Mouse (Mus musculus) MEL (cell line): ENCODE data around the gene Ppp1r8.

ENCODE experiments used
- CTCF ChIP-seq, 3 experiments: IDR thresholded peaks in 2 of 3; conservative IDR thresholded peaks in 1 of 3; 2 replicates each; pipeline ENCODE4 v1.5.1; 2011 to 2012; ENCODE audit warnings: low read length in 3 of 3, low read depth in 2 of 3, mild to moderate bottlenecking in 2 of 3, improper control_type of control experiment in 1 of 3, inconsistent platforms in 1 of 3, mixed read lengths in 1 of 3, moderate library complexity in 1 of 3; ENCODE audit not compliant: control insufficient read depth in 1 of 3, insufficient read depth in 1 of 3, poor library complexity in 1 of 3, severe bottlenecking in 1 of 3
- E2F4 ChIP-seq: IDR thresholded peaks from 2 replicates; pipeline ENCODE4 v1.6.1; 2011; ENCODE audit warnings: low read depth, low read length, improper control_type of control experiment, borderline replicate concordance
- ELF1 ChIP-seq: IDR thresholded peaks from 2 replicates; pipeline ENCODE4 v1.6.1; 2014; ENCODE audit warnings: low read depth, mild to moderate bottlenecking, inconsistent platforms, low read length, improper control_type of control experiment, moderate library complexity
- EP300 ChIP-seq, 2 experiments: IDR thresholded peaks; 2 replicates each; pipeline ENCODE4 v1.6.1; 2011; ENCODE audit warnings: improper control_type of control experiment in 2 of 2, low read length in 2 of 2, low read depth in 1 of 2, mild to moderate bottlenecking in 1 of 2
- ETS1 ChIP-seq: IDR thresholded peaks from 2 replicates; pipeline ENCODE4 v1.6.1; 2012; ENCODE audit warnings: low read depth, mild to moderate bottlenecking, inconsistent platforms, low read length, improper control_type of control experiment, moderate library complexity
- GABPA ChIP-seq: IDR thresholded peaks from 2 replicates; pipeline ENCODE4 v1.6.1; 2012; ENCODE audit warnings: low read depth, mild to moderate bottlenecking, inconsistent platforms, low read length, improper control_type of control experiment, moderate library complexity
- GATA1 ChIP-seq: IDR thresholded peaks from 2 replicates; pipeline ENCODE4 v1.6.1; 2011; ENCODE audit warnings: low read depth, low read length, improper control_type of control experiment
- NRF1 ChIP-seq: IDR thresholded peaks from 2 replicates; pipeline ENCODE4 v1.6.1; 2014; ENCODE audit warnings: low read depth, mild to moderate bottlenecking, inconsistent platforms, low read length, improper control_type of control experiment, moderate library complexity; ENCODE audit not compliant: poor library complexity, insufficient read depth, severe bottlenecking
- POLR2A ChIP-seq, 2 experiments: IDR thresholded peaks; 2 replicates each; pipeline ENCODE4 v1.6.1; 2011 to 2012; ENCODE audit warnings: low read length in 2 of 2, mild to moderate bottlenecking in 2 of 2, control low read depth in 1 of 2, improper control_type of control experiment in 1 of 2, low read depth in 1 of 2, moderate library complexity in 1 of 2; ENCODE audit not compliant: control insufficient read depth in 1 of 2, insufficient read depth in 1 of 2, poor library complexity in 1 of 2
- RCOR1 ChIP-seq: IDR thresholded peaks from 2 replicates; pipeline ENCODE4 v1.6.1; 2012; ENCODE audit warnings: low read depth, mild to moderate bottlenecking, inconsistent platforms, low read length, improper control_type of control experiment
- SMC3 ChIP-seq: IDR thresholded peaks from 2 replicates; pipeline ENCODE4 v1.6.1; 2011; ENCODE audit warnings: low read depth, low read length, improper control_type of control experiment
- TAL1 ChIP-seq: IDR thresholded peaks from 2 replicates; pipeline ENCODE4 v1.6.1; 2012; ENCODE audit warnings: mild to moderate bottlenecking, inconsistent platforms, low read length, moderate library complexity, mixed read lengths
- UBTF ChIP-seq: IDR thresholded peaks from 2 replicates; pipeline ENCODE4 v1.6.1; 2012; ENCODE audit warnings: low read depth, mild to moderate bottlenecking, inconsistent platforms, low read length, improper control_type of control experiment, moderate library complexity, borderline replicate concordance; ENCODE audit not compliant: insufficient read depth

GRCm38 (mm10) chr4:132818442-132818841 is 24.5 kb downstream of the Ppp1r8 start:
- TF ChIP-seq EP300 (IDR thresholded peaks at IDR 0.05; ENCODE audit: low read depth in 1 of 2, low read length in 2 of 2): no peak
- peak in 2 of 3 experiments; percentile 34 to 51; a peak in 4 of 6 replicates for TF ChIP-seq CTCF (IDR thresholded peaks at IDR 0.05 in 2 of 3, conservative IDR thresholded peaks at IDR 0.05 in 1 of 3; ENCODE audit: control insufficient read depth in 1 of 3, insufficient read depth in 1 of 3, low read depth in 2 of 3, low read length in 3 of 3, poor library complexity in 1 of 3, severe bottlenecking in 1 of 3)
- no peak for TF ChIP-seq UBTF
- no peak for TF ChIP-seq E2F4
- no peak for TF ChIP-seq ETS1
- TF ChIP-seq GABPA: no peak
- TF ChIP-seq GATA1: no peak
- TF ChIP-seq TAL1: no peak
- TF ChIP-seq ELF1: no peak
- TF ChIP-seq POLR2A (IDR thresholded peaks at IDR 0.05; ENCODE audit: control insufficient read depth in 1 of 2, insufficient read depth in 1 of 2, low read depth in 1 of 2, low read length in 2 of 2, poor library complexity in 1 of 2): no peak
- TF ChIP-seq RCOR1: no peak
- no peak for TF ChIP-seq NRF1
- peak; percentile 55 for TF ChIP-seq SMC3
